Mouse (Mus musculus) macrophage (primary cell): ENCODE data around the gene Tma7. TPM values are rescaled to one million over a fixed set of nuclear protein-coding genes. Genes with fewer than 3 reads are reported as not detected.

Experiments used
- H3K27ac ChIP-seq: fragments of 350-480 bp; formaldehyde crosslinking; 2 replicates; pipeline ENCODE4 v1.9.0; 2021
- H3K36me3 ChIP-seq: fragments of 350-480 bp; formaldehyde crosslinking; 2 replicates; pipeline ENCODE4 v1.9.0; 2021; ENCODE audit errors: inconsistent target
- H3K4me3 ChIP-seq: fragments of 350-480 bp; formaldehyde crosslinking; 2 replicates; pipeline ENCODE4 v1.9.0; 2021; ENCODE audit errors: inconsistent target
- H3K79me2 ChIP-seq: fragments of 350-480 bp; formaldehyde crosslinking; 2 replicates; pipeline ENCODE4 v1.9.0; 2021; ENCODE audit errors: inconsistent target
- WGBS: methylation state at CpG from one replicate; pipeline ENCODE4 v1.1.7; 2026; ENCODE audit warnings: inconsistent platforms; ENCODE audit not compliant: missing documents; 5-methylcytosine and 5-hydroxymethylcytosine counted together
- polyA plus RNA-seq: library from polyadenylated mRNA; stranded (reverse); fragments of 250-400 nt; gene quantifications from 3 replicates; pipeline ENCODE4 v1.2.4, GENCODE M21; 2018; ENCODE audit warnings: inconsistent platforms
- total RNA-seq, 78 experiments: library from RNA; depleted of rRNA; stranded (reverse); fragments of 250-400 nt; gene quantifications; 1 replicate in 9 of 78; 2 replicates in 24 of 78; 3 replicates in 43 of 78; 4 replicates in 2 of 78; pipeline ENCODE4 v1.2.4; 2018; ENCODE audit warnings: inconsistent platforms in 56 of 78

Gene Tma7
- 10 to 100 TPM in 21 of 26 experiments, 1 to 10 TPM in 5; 4.6 to 65.9 (median 19.8) TPM for total RNA-seq (2018; cell fraction: chromatin; rRNA removed)
- total RNA-seq (2018; cell fraction: cytosol; rRNA removed): 100 to 1,000 TPM; 278 to 533 (median 333) TPM
- 100 to 1,000 TPM in 11 of 26 experiments, 10 to 100 TPM in 15; 39.7 to 195 (median 77.8) TPM for total RNA-seq (2018; cell fraction: nucleus; rRNA removed)
- 294 to 336 TPM (median 314 TPM) in 3 replicates for polyA plus RNA-seq

DNA sequence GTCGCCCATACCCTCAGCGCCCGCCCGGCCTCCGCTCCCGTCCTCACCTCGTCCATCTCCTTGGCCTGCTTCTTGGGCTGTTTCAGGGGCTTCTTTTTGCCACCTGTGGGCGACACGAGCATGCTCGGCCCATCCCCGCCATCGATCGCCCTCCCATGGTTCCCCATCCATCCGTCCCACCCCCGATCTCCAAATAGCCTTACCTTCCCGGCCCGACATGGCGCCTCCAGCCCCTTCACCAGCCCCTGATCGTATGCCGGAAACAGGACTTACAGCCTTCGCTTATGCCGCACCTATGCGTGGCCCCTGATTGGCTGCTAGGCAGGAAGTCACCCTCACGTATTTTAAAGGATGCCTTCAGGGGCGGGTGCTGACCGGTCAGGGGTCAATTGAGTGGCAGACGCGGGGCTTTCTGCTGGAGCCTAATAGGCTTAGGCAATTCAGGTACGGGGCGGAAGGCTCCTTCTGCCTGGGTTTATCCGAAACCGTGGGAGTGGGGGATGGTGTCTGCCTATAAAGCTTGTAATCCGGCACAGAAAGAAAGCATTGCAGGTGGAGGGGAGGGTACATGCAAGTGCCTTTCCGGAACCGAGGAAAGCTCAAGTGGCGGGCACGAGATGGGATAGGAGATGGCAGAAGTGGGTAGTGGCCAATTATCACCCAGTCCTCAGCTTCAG is at the start of gene Tma7, which contains the start of gene Ccdc51:
Gene Tma7, minus strand, starts transcription at position 464 of the 677 bp plus-strand sequence.
Gene Ccdc51, plus strand, starts transcription at position 370 of the 677 bp plus-strand sequence.
- WGBS: 2% methylated on average over 33 of the region's 37 CpGs
- H3K36me3 ChIP-seq: 0 out of 2 replicates have a peak, but pooled peaks cover 4% of the 10 kb centered on the region
- H3K4me3 ChIP-seq: peak within 1 kb of the TSS; percentile 41
- H3K79me2 ChIP-seq: peaks cover 63% of the 10 kb centered on the region
- peak within 1 kb of the TSS; percentile 12 for H3K27ac ChIP-seq

DNA sequence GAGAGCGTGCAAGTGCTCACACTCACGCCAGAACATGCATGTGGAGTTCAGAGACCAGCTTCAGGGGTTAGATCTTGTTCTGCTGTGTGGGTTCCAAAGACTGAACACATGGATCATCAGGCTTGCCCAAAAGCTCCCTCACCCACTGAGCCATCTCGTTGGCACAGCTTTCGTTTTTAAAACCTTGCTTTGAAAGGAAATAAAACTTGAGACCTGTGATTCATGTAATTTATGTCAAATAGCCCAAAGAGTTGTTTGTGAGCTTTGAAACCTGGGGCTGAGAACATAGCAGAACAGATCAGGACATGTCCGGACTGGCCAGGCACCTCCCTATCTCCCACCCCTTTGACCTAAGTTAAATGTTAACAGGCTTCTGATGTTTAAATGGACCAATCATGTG is 47.7 kb upstream of the Tma7 start:
- no peaks in the 10 kb centered on the region for H3K79me2 ChIP-seq
- WGBS: 81% methylated on average over 5 of the region's 5 CpGs

DNA sequence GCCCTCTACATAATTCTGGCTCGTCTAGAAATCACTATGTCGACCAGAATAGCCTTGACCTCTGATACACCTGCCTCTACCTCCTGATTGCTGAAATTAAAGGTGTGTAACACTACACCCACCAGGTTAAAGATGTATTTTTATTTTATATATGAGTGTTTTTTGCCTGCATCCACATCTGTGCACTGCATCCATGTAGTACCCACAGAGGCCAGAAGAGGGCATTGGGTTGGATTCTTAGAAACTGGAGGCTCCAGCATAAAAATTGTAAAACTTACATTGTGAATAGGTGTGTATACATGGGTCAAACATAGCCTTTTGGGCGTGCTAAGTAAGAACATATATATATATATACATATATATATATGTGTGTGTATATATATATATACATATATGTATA is 45.8 kb upstream of the Tma7 start:
- WGBS: 57% methylated on average over 2 of the region's 3 CpGs
- no peaks in the 10 kb centered on the region for H3K36me3 ChIP-seq
- no peaks in the 10 kb centered on the region for H3K79me2 ChIP-seq
- H3K27ac ChIP-seq: no peak overlapping the region
- H3K4me3 ChIP-seq: no peak overlapping the region

More for the DNA sequence above, 47.7 kb upstream of the Tma7 start:
- no peaks in the 10 kb centered on the region for H3K36me3 ChIP-seq
- H3K4me3 ChIP-seq: no peak overlapping the region
- H3K27ac ChIP-seq: no peak overlapping the region

DNA sequence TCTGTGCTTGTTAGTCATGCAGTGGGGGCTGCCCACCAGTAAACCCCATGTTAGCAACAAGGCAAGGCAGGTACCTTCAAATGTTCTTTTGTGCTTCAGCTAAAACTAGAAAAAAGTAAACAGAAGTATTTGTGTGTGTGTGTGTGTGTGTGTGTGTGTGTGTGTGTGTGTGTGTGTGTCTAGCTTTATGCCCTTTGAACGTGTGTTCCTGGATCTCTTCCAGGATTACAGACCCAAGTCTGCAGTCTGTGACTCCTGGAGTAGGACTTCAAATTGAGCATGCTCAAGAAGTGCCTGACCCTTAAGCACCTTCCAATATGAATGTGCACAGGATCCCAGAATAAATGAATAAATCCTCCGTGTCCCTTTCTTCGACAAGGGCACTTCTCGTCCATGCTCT is 44.7 kb upstream of the Tma7 start:
- 40% methylated on average over 1 of the region's 4 CpGs for WGBS
- Histone ChIP-seq H3K27ac (no peak overlapping the region), H3K4me3 (no peak overlapping the region), H3K79me2 (no peaks in the 10 kb centered on the region), H3K36me3 (no peaks in the 10 kb centered on the region)

DNA sequence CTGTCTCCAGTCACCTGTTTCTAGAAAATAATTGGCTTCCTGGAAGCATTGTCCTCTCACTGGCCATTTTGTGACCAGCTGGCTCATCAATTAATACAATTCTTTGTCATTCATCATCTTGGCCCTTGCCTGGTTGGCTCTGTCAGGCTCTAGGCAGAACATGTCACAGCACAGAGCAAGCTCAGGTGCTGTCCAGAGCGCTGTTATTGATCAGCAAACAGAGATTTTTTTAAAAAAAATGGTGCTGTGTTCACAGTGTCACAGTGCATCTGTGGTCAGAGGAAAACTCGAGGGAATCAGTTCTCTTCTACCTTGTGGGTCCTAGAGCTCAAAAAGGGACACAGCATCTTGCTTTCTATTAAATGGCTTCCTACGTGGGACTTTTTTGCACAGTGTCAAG is 43.1 kb upstream of the Tma7 start:
- WGBS: 76% methylated on average over 3 of the region's 3 CpGs
- no peaks in the 10 kb centered on the region for H3K79me2 ChIP-seq
- no peak overlapping the region for H3K4me3 ChIP-seq
- no peaks in the 10 kb centered on the region for H3K36me3 ChIP-seq
- H3K27ac ChIP-seq: no peak overlapping the region

DNA sequence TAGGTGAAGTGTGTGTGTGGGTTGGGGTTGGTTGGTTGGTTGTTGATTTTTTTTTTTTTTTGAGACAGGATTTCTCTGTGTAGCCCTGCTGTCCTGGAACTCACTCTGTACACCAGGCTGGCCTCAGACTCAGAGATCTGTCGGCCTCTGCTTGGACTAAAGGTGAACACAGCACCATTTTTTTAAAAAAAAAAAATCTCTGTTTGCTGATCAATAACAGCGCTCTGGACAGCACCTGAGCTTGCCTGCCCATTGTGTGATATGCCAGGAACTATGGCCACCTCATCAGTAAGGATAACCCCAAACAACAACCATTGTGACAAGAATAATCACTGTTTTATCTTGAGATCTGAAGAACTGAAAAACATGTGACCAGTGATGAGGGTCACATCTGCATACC is 42.7 kb upstream of the Tma7 start:
- Histone ChIP-seq H3K36me3 (no peaks in the 10 kb centered on the region), H3K4me3 (no peak overlapping the region), H3K79me2 (no peaks in the 10 kb centered on the region), H3K27ac (no peak overlapping the region)
- WGBS: 100% methylated on average over 2 of the region's 2 CpGs

DNA sequence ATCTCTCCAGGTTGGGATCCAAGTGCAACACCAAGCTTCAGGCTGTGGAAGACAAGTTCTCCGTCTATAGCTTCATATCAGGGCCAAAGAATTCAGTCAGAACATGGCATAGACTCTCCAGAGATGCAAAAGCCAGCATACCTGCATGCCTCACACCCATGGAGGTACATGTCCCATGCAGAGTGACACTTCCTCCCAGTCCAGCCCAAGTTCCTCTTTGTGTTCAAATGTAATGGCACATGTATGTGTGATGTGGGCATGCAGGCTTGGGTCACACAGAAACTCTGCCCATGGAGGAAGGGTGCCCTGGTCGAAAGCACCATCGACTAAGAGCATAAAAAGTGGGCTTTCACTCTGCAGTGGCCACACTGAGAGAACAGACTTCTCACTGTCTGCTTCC is 41.8 kb upstream of the Tma7 start:
- WGBS: 85% methylated on average over 3 of the region's 3 CpGs
- Histone ChIP-seq H3K27ac (no peak overlapping the region), H3K79me2 (no peaks in the 10 kb centered on the region), H3K4me3 (no peak overlapping the region), H3K36me3 (no peaks in the 10 kb centered on the region)

GRCm38 (mm10) chr9:109123266-109123665 is 40.9 kb upstream of the Tma7 start:
- no peak overlapping the region for H3K4me3 ChIP-seq
- WGBS: 31% methylated on average over 6 of the region's 6 CpGs
- no peaks in the 10 kb centered on the region for H3K36me3 ChIP-seq
- H3K27ac ChIP-seq: no peak overlapping the region
- no peaks in the 10 kb centered on the region for H3K79me2 ChIP-seq

- H3K36me3 ChIP-seq: no peaks in the 10 kb centered on the region
- no peak overlapping the region for H3K4me3 ChIP-seq
- no peak overlapping the region for H3K27ac ChIP-seq
- WGBS: 41% methylated on average over 2 of the region's 2 CpGs
- no peaks in the 10 kb centered on the region for H3K79me2 ChIP-seq
Measured at GRCm38 (mm10) chr9:109122553-109123085, 40.2 kb upstream of the Tma7 start.

DNA sequence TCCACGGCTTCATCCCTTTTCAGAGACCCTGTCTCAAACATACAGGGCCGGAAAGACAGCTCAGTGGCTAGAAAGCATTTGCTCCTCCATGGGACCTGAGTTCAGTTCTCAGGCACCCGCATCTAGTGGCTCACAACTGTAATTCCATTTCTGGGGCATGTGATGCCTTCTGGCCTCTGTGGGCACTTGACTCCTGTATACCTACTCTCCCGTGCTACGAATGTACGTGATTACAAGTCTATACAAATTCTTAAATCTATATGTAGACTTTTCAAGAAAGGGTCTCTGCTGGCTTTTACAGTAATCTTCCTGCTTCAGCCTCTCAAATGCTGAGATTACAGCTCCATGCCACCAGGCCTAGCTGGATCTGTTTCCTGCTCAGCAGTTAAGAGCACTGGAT is 38.6 kb upstream of the Tma7 start:
- Histone ChIP-seq H3K36me3 (no peaks in the 10 kb centered on the region), H3K79me2 (no peaks in the 10 kb centered on the region), H3K4me3 (no peak overlapping the region), H3K27ac (no peak overlapping the region)
- WGBS: 94% methylated on average over 6 of the region's 6 CpGs

- Histone ChIP-seq H3K4me3 (no peak overlapping the region), H3K36me3 (no peaks in the 10 kb centered on the region), H3K27ac (no peak overlapping the region), H3K79me2 (no peaks in the 10 kb centered on the region)
- 87% methylated on average over 9 of the region's 9 CpGs for WGBS
Measured at GRCm38 (mm10) chr9:109119571-109119970, 37.2 kb upstream of the Tma7 start.

GRCm38 (mm10) chr9:109118106-109118505 is 35.7 kb upstream of the Tma7 start:
- no peaks in the 10 kb centered on the region for H3K79me2 ChIP-seq
- WGBS: 63% methylated on average over 4 of the region's 4 CpGs
- H3K4me3 ChIP-seq: no peak overlapping the region
- H3K36me3 ChIP-seq: no peaks in the 10 kb centered on the region
- peak overlapping the region; percentile 10; the same call in 1 of the 2 replicates for H3K27ac ChIP-seq

- Histone ChIP-seq H3K79me2 (no peaks in the 10 kb centered on the region), H3K4me3 (no peak overlapping the region), H3K27ac (no peak overlapping the region), H3K36me3 (no peaks in the 10 kb centered on the region)
- WGBS: 99% methylated on average over 10 of the region's 10 CpGs
Measured at GRCm38 (mm10) chr9:109116205-109116604, 33.8 kb upstream of the Tma7 start.

- Histone ChIP-seq H3K36me3 (no peaks in the 10 kb centered on the region), H3K27ac (no peak overlapping the region), H3K4me3 (no peak overlapping the region), H3K79me2 (no peaks in the 10 kb centered on the region)
- WGBS: 94% methylated on average over 7 of the region's 7 CpGs
Measured at GRCm38 (mm10) chr9:109114871-109115270, 32.5 kb upstream of the Tma7 start.

- Histone ChIP-seq H3K27ac (no peak overlapping the region), H3K36me3 (no peaks in the 10 kb centered on the region)
- 92% methylated on average over 11 of the region's 11 CpGs for WGBS
Measured at GRCm38 (mm10) chr9:109114276-109114675, 31.9 kb upstream of the Tma7 start.

More at GRCm38 (mm10) chr9:109114276-109114675, 31.9 kb upstream of the Tma7 start:
- Histone ChIP-seq H3K4me3 (no peak overlapping the region), H3K79me2 (no peaks in the 10 kb centered on the region)
